Mouse (Mus musculus): Measurements from ENCODE around the gene Pcgf6. TPM values are rescaled to one million over a fixed set of nuclear protein-coding genes. Genes with fewer than 3 reads are reported as not detected.
"Not testable (repeated sequence)": the region's sequence is repeated elsewhere in the genome, so short reads cannot be mapped to it uniquely, and the experiment has no call there.

Gene Pcgf6
- polyA plus RNA-seq, 1 experiment from 2014 or later = 26.8 TPM

- not testable (repeated sequence) for H3K4me2 ChIP-seq; H3K36me3 ChIP-seq (ENCODE audit: poor library complexity, severe bottlenecking); H3K27me3 ChIP-seq; H3K9me3 ChIP-seq (replicated peaks); ATAC-seq; H3K4me3 ChIP-seq; H3K27ac ChIP-seq; H3K9ac ChIP-seq; H3K4me1 ChIP-seq
- WGBS = 82% methylated on average over 8 of the region's 8 CpGs
Measured at GRCm38 (mm10) chr19:46990625-46991024, 60.1 kb downstream of the Pcgf6 start.

DNA sequence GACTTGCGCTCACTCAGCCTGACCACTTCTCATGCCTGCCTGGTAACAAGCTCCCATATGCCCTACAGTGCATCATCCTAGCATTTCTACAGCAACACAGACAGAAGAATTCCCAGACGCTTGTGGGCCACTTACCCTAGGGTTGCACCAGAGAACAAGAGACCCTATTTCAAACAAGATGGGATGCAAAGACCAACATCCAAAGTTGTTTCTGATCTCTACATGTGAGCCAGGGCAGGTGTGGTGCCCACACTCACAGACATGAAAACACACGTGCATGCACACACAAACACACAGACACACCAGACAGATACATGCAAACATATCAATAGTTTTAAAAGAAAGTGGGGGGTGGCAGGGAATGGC is 60.6 kb downstream of the Pcgf6 start:
- Histone ChIP-seq H3K9me3 (replicated peaks) (no peaks in the 10 kb centered on the region), H3K27ac (no peak overlapping the region), H3K27me3 (no peaks in the 10 kb centered on the region), H3K9ac (no peak overlapping the region), H3K4me2 (no peak overlapping the region), H3K4me3 (no peak overlapping the region), H3K36me3 (ENCODE audit: poor library complexity, severe bottlenecking) (no peaks in the 10 kb centered on the region), H3K4me1 (peaks cover 3% of the 10 kb centered on the region; the same call in 1 of the 2 replicates)
- 87% methylated on average over 3 of the region's 3 CpGs for WGBS
- no peak for ATAC-seq

GRCm38 (mm10) chr19:46989479-46990152 is 61.1 kb downstream of the Pcgf6 start:
- Histone ChIP-seq H3K4me2 (no peak overlapping the region), H3K9me3 (replicated peaks) (no peaks in the 10 kb centered on the region), H3K27me3 (no peaks in the 10 kb centered on the region), H3K4me3 (no peak overlapping the region), H3K36me3 (ENCODE audit: poor library complexity, severe bottlenecking) (no peaks in the 10 kb centered on the region), H3K27ac (no peak overlapping the region), H3K4me1 (peaks cover 3% of the 10 kb centered on the region; the same call in 1 of the 2 replicates), H3K9ac (no peak overlapping the region)
- 74% methylated on average over 20 of the region's 20 CpGs for WGBS
- ATAC-seq = no peak

DNA sequence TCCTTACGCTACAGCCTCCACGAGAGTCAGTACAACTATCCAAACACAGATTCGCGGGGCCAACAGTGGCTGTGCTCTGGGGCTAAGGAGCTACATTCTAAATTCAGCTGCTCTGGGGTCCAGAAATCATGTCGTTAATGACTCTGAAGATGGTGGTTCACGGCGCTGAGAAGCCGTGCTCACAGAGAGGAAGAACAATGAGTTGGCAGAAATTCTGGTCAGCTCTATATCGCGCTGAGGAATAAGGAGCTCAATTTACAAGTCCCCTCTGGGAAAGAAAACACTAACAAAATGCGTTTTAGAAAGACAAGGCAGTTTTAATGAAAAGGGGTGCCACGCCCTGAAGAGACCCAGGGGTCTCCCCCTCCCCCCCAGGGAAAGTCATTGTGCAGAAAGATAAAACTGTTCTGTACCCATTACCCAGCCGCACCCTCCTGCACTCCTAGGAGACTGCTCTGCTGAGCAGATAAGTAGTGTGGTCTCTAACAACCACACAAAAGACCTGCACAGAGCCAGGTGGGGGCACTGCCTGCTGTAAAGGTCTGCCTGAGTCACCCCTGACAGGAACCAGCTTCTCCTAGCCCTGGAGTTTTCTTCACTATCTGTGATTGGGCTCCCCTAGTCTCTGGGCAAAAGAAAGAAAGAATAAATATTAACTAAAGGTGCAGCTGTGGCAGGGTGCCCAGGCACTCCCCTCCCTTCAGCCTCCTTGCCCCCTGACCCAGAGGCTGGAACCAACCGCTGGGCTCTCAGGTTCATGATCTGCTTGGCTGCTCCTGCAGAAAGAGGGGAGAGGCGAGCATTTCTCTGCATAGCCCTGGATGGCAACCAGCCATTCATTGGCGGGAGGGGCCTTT is 62.2 kb downstream of the Pcgf6 start:
- 43% methylated on average over 16 of the region's 16 CpGs for WGBS
- H3K4me2 ChIP-seq = no peak overlapping the region
- no peak overlapping the region for H3K9ac ChIP-seq
- H3K4me3 ChIP-seq = no peak overlapping the region
- no peak overlapping the region for H3K27ac ChIP-seq
- no peak for ATAC-seq
- H3K4me1 ChIP-seq = peaks cover 3% of the 10 kb centered on the region; the same call in 1 of the 2 replicates
- no peaks in the 10 kb centered on the region for H3K36me3 ChIP-seq (ENCODE audit: poor library complexity, severe bottlenecking)
- H3K9me3 ChIP-seq (replicated peaks) = no peaks in the 10 kb centered on the region
- H3K27me3 ChIP-seq = no peaks in the 10 kb centered on the region

DNA sequence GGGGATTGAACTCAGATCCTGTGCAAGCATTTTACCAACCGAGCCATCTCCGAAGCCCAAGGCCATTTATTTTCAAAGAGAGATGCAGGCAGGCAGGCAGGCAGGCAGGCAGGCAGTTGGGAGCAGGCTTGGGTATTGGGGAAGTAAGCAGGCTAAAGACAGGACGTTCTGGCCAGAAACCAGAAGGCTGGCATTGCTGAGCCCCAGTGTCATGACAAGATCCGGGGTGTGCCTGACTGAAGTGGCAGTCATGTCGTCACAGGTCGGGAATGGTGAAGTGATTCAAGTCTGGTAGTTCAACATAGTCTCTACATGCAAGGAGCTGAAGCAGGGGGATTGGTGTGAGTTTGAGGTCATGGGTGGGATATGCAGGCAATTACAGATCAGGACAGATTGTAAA is 63.1 kb downstream of the Pcgf6 start:
- H3K9me3 ChIP-seq (replicated peaks) = no peaks in the 10 kb centered on the region
- no peak overlapping the region for H3K27ac ChIP-seq
- H3K36me3 ChIP-seq (ENCODE audit: poor library complexity, severe bottlenecking) = no peaks in the 10 kb centered on the region
- 83% methylated on average over 6 of the region's 6 CpGs for WGBS
- H3K9ac ChIP-seq = no peak overlapping the region
- peaks cover 3% of the 10 kb centered on the region; the same call in 1 of the 2 replicates for H3K4me1 ChIP-seq
- no peaks in the 10 kb centered on the region for H3K27me3 ChIP-seq
- ATAC-seq = no peak
- H3K4me3 ChIP-seq = no peak overlapping the region
- H3K4me2 ChIP-seq = no peak overlapping the region

- H3K27ac ChIP-seq = no peak overlapping the region
- no peaks in the 10 kb centered on the region for H3K27me3 ChIP-seq
- no peaks in the 10 kb centered on the region for H3K9me3 ChIP-seq (replicated peaks)
- H3K36me3 ChIP-seq (ENCODE audit: poor library complexity, severe bottlenecking) = no peaks in the 10 kb centered on the region
- no peak overlapping the region for H3K9ac ChIP-seq
- no peak for ATAC-seq
- no peak overlapping the region for H3K4me2 ChIP-seq
- 89% methylated on average over 13 of the region's 13 CpGs for WGBS
- peaks cover 3% of the 10 kb centered on the region; the same call in 1 of the 2 replicates for H3K4me1 ChIP-seq
- H3K4me3 ChIP-seq = no peak overlapping the region
Measured at GRCm38 (mm10) chr19:46984726-46985622, 65.7 kb downstream of the Pcgf6 start.

DNA sequence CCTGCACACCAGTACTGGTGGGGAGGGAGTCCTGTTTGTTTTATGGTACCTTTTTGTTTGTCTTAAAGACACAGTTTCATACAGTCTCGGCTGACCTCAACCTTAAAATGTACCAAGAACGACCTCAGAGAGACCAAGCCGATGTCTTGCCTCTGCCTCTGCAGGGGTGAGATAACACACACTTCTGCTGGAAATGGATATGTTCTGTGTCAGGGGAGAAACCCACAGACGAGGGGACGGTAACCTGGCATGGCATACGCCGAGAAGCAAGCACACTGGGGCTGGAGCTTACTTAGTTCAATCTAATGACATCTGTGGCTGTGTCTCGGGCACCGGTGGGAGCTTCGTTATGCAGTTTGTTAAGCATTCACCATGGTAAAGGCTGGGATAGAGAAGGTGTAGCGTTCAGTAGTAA is 66.7 kb downstream of the Pcgf6 start:
- H3K36me3 ChIP-seq (ENCODE audit: poor library complexity, severe bottlenecking) = no peaks in the 10 kb centered on the region
- no peaks in the 10 kb centered on the region for H3K27me3 ChIP-seq
- no peaks in the 10 kb centered on the region for H3K9me3 ChIP-seq (replicated peaks)
- WGBS = 68% methylated on average over 11 of the region's 11 CpGs
- no peak overlapping the region for H3K27ac ChIP-seq
- ATAC-seq = no peak
- H3K9ac ChIP-seq = no peak overlapping the region
- H3K4me2 ChIP-seq = no peak overlapping the region
- H3K4me3 ChIP-seq = no peak overlapping the region
- H3K4me1 ChIP-seq = peaks cover 3% of the 10 kb centered on the region; the same call in 1 of the 2 replicates

Other genes with a start within 250 kb of the Pcgf6 start
- 206 and 221 TPM in 2 replicates for gene Ina, start 36.2 kb downstream of the Pcgf6 start, polyA plus RNA-seq (2015; fragmentation: Nextera tagmentation; extraction: Ambion mirVana)
- 68.8 and 83.9 TPM in 2 replicates for gene Nt5c2, start 35.8 kb downstream of the Pcgf6 start, polyA plus RNA-seq (2015; fragmentation: Nextera tagmentation; extraction: Ambion mirVana)
- gene Taf5, start 16.8 kb upstream of the Pcgf6 start, polyA plus RNA-seq (2015; fragmentation: Nextera tagmentation; extraction: Ambion mirVana) = 6.9 and 7.0 TPM in 2 replicates
- 1,392 and 1,705 TPM in 2 replicates for gene Usmg5, start 39.7 kb upstream of the Pcgf6 start, polyA plus RNA-seq (2015; fragmentation: Nextera tagmentation; extraction: Ambion mirVana)
- 9.5 and 10.4 TPM in 2 replicates for gene Pdcd11, start 39.9 kb upstream of the Pcgf6 start, polyA plus RNA-seq (2015; fragmentation: Nextera tagmentation; extraction: Ambion mirVana)
- gene Calhm2, start 87.4 kb upstream of the Pcgf6 start, polyA plus RNA-seq (2015; fragmentation: Nextera tagmentation; extraction: Ambion mirVana) = 1.0 and 1.4 TPM in 2 replicates
- gene Calhm1, start 93.3 kb upstream of the Pcgf6 start, polyA plus RNA-seq (2015; fragmentation: Nextera tagmentation; extraction: Ambion mirVana) = not detected in 2 replicates
- not detected in 2 replicates for gene Calhm3, start 106.9 kb upstream of the Pcgf6 start, polyA plus RNA-seq (2015; fragmentation: Nextera tagmentation; extraction: Ambion mirVana)
- gene Neurl1a, start 127.9 kb upstream of the Pcgf6 start, polyA plus RNA-seq (2015; fragmentation: Nextera tagmentation; extraction: Ambion mirVana) = 2.8 and 4.4 TPM in 2 replicates

Data from forebrain, embryonic 13.5 days (tissue).